Mouse (Mus musculus) Patski (cell line): ENCODE measurements around the gene Gm20721. TPM values are rescaled to one million over a fixed set of nuclear protein-coding genes. Genes with fewer than 3 reads are reported as not detected.
A peak's percentile ranks its signal among the peaks of the same experiment; 100 is the strongest.
"Not testable (repeated sequence)": the region's sequence is repeated elsewhere in the genome, so short reads cannot be mapped to it uniquely, and the experiment has no call there.

Experiments
- ATAC-seq: fragments of 100-300 bp; one replicate; pipeline ENCODE4 v1.8.0; 2021
- CTCF ChIA-PET: fragments of 350-600 bp; sonication (Branson Sonifier 250); formaldehyde crosslinking; loops from one replicate; lab custom pipeline; 2022; ENCODE audit warnings: inconsistent platforms; lab: Charles Lee
- POLR2A ChIA-PET: fragments of 350-600 bp; sonication (Branson Sonifier 250); formaldehyde crosslinking; loops from one replicate; lab custom pipeline; 2022; ENCODE audit warnings: antibody characterized with exemption, inconsistent platforms; lab: Charles Lee
- DNase-seq: peaks from one replicate; pipeline ENCODE4 v3.0.0-alpha.2; 2011; ENCODE audit warnings: low read depth, low spot score
- H3K27me3 ChIP-seq: fragments of 371-371 bp; one replicate; pipeline ENCODE4 v1.5.1; 2021
- CTCF ChIP-seq: fragments of 100-300 bp; IDR thresholded peaks from one replicate; pipeline ENCODE4 v1.5.1; 2021
- in situ Hi-C: fragments of 300-500 bp; cut with MboI; formaldehyde crosslinking; loops from 3 replicates; pipeline ENCODE4 v1.11.1; 2018; ENCODE audit warnings: low pct_unique_long_range_greater_than_20kb, mixed read lengths
- polyA plus RNA-seq: library from polyadenylated mRNA; unstranded; gene quantifications from one replicate; pipeline ENCODE4 v1.2.3, GENCODE M21; 2021

The Gm20721 gene
- polyA plus RNA-seq, 1 experiment from 2014 or later, result 152 TPM

DNA sequence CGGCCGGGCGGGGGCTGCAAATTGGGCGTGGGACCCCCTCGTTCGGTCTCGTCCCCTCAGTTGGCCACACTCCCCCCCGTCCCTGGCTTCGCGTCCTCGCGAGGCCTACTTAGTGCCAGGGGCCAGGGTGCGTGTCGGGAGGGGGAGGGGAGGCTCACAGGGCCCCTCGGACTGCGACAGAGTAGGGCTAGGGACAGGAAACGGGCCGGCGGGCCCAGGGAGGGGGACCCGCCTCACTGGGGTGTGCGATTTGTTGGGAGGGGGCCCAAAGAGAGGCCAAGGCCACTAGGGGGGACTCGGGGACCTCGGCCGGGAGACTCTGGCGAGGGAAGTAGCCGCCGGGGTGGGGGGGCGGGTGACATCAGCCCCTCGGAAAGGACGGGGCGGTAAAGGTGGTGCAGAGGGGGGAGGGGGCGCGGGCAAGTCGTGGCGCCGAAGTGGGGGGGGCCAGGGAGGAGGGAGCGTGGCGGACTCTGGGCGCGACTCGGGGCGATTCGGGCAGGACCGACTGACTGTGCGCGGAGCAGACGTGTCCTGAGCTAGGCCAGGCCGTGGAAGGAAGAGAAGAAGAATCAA lies 15.8 kb downstream of the Gm20721 start:
- H3K27me3 ChIP-seq, result no peaks in the 10 kb centered on the region
- TF ChIP-seq CTCF, result no peak
- ChIA-PET CTCF (interaction anchor here (1.1 kb wide), 1 partner anchor 12 kb away, joined by 5 read pairs; no protein-coding TSS in a partner anchor), POLR2A (no interaction called here)
- peak; percentile 36 for ATAC-seq
- DNase-seq, result no peak
- in situ Hi-C loops, result no loop called here

DNA sequence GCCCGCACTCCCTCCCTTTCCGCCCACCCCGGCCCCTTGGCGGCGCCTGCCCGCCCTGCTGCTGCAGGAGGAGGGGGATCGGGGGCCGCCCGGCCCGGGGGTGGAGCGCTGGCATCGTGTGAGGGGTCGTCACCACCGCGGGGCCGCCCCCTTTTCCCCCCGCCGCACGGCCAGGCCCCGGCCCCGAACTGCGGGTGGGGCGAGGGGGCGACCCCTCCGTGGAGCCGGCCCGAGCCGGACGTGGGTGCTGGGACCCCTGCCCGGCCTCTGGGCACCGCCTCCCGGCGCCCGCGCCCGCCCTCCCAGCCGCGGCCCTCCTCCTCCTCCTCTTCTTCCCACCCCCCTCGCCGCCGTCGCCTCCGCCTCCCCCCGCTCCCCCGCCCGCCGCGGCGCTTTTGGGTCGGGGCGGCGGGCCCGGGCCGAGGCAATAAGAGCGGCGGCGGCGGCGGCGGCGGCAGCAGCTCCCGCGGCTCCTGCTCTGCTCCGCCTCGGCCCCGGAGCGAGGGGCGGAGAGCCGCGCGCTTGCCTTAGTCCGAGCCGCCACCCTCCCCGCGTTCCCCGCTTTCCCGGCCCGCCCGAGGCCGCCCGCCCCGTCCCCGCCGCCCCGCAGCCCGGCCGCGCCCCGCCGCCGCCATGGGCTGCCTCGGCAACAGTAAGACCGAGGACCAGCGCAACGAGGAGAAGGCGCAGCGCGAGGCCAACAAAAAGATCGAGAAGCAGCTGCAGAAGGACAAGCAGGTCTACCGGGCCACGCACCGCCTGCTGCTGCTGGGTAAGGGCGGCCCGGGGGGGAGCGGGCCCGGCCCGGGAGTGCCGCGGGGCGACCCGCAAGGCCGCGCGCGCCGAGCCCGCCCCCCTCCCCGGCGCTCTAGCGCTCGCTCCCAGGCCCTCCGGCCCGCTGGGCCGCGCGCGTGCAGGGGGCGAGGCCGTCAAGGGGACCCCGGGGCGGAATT lies 16.6 kb downstream of the Gm20721 start:
- ChIA-PET CTCF (no interaction called here), POLR2A (no interaction called here)
- DNase-seq, result no peak
- no peak for TF ChIP-seq CTCF
- no peaks in the 10 kb centered on the region for H3K27me3 ChIP-seq
- ATAC-seq, result peak; percentile 76
- in situ Hi-C loops, result no loop called here

DNA sequence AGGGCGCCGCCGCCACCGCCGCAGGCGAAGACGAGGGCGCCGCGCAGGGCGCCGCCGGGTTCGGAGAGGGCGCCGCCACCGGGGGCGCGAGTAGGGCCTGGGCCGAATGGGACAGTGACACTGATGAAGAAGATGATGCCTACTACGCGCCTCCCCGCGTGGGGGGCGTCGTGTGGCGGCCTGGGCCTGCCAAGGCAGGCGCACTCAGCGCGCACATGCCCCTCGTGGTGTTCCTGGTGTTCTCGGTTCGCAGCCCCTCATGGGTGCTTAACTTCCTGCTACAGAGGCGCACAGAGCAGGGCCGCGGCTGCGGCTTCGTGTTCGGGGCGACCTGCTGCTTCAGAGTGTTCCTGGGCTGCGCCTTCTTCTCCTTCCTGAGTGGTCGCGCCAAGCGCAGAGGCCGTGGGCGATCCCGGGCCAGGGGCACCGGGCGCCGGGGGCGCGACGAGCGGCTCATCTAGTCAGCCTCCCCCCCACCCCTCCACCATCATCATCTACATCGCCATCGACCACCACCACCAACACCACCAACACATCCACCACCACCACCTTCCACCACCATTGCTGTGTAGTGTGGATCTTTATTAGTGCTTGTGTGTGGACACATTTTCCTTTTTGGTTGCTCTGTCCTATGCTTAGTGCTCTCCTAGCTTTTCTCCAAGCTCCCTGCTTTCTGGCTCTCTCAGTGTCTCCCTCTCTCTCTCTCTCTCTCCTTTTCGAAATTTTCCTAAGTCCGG lies 17.4 kb downstream of the Gm20721 start:
- no peaks in the 10 kb centered on the region for H3K27me3 ChIP-seq
- DNase-seq, result no peak
- CTCF ChIA-PET, result no interaction called here
- POLR2A ChIA-PET, result no interaction called here
- TF ChIP-seq CTCF, result no peak
- peak; percentile 59 for ATAC-seq
- in situ Hi-C loops, result no loop called here

DNA sequence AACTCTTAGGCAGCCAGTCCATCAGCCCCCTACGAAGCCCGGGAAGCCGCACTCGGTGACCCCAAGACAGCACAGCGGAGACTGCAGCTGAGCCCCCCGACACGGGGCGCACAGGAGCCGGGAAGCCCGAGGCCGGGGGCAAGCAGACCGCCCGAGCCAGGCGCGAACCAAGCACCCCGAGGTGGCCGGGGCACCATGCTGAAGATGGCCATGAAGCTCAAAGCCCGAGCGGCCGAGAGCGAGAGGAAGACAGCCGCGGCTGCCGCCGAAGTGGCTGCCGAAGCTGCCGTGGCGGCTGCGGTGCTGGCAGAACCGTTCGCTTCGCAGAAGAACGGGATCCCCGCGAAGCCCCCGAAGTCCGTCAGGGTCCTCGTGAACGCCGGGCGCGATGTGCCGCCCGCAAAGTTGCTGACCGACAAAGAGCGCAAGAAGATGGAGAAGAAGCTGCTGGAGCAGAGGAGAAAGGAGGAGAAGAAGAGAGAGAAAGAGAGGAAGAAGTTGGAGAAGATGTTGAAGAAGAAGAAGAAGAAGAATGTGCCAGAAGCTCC lies 18.1 kb downstream of the Gm20721 start:
- H3K27me3 ChIP-seq, result no peaks in the 10 kb centered on the region
- ChIA-PET CTCF (no interaction called here), POLR2A (interaction anchor here (0.7 kb wide), 1 partner anchor 10 kb away, joined by 3 read pairs; no protein-coding TSS in a partner anchor)
- ATAC-seq (no peak), DNase-seq (no peak)
- TF ChIP-seq CTCF, result no peak
- in situ Hi-C loops, result no loop called here

DNA sequence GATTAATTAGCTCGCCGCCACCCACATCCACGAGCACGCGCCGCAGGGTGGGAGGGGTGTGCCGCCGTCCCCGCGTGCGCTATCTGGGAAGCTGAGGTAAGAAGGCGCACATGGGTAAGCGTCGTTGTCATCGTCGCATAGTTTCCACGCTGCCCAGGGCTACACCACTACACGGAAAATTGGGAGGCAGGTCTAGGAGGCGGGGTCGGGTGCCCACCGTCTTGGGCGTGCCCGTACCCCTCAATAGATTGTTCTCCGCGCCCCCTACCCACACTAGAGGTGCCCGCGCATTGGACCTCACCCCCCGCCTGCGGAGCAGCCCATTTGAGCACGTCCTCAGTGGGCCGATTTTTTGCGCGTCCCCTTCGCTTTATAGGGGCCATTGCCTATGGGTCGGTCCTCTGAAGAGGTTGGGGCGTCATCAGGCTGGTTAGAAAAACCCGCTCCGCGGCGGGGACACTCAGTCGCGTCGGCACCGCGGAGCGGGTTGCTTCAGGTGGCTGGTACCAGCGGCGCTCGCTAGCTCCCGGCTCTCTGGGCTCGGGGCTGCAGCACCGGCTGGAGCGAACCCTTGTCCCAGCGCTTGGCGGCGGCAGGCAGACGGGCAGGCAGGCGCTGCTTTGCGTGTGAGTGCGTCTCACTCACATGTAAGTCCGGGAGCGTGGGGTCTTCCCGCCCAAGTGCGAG lies 19.1 kb downstream of the Gm20721 start:
- H3K27me3 ChIP-seq, result no peaks in the 10 kb centered on the region
- in situ Hi-C loops, result no loop called here
- DNase-seq (no peak), ATAC-seq (peak; percentile 32)
- ChIA-PET CTCF (no interaction called here), POLR2A (interaction anchor here (0.7 kb wide), 1 partner anchor 11 kb away, joined by 3 read pairs; no protein-coding TSS in a partner anchor)
- no peak for TF ChIP-seq CTCF

DNA sequence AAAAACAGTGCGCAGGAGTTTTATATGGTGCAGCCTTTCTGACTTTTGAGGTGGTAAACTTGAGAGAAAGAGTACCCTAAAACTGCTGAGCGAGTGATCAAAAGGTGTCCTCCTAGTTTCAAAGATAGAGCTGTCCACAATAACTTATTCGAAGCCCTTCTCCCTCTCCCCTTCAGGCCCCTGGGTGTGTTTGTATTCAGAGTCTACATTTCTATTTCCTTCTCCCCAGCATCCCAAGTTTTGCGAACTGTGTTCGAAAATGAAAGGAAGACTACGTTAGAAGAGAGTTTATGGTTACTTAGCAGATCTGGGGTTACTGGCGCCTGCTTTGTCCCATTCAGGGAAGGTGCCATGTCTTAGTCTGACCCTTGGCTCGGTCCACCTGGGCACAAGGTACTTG lies 20.0 kb downstream of the Gm20721 start:
- H3K27me3 ChIP-seq, result no peaks in the 10 kb centered on the region
- in situ Hi-C loops, result no loop called here
- ChIA-PET POLR2A (no interaction called here), CTCF (no interaction called here)
- ATAC-seq, result no peak
- no peak for TF ChIP-seq CTCF
- DNase-seq, result no peak

DNA sequence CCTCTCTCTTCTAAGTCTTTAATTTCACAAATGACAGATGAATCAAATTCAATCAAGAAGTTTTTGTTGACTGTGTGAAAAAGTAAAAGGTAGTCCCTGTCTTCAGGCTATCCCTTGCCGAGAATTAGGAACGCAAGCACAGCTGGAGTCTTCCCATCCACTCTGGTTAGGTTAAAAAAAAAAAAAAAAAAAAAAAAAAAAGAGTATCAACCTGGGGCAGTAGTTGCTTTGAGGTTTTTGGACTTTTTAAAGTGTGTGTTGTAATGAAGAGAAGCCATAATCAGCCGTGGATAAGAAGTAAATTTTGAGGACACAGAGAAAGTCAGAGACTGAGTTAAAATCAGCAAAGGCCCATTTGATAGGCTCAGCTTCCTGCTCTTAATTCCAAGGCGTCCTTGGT lies 20.5 kb downstream of the Gm20721 start:
- CTCF ChIA-PET, result no interaction called here
- TF ChIP-seq CTCF, result no peak
- POLR2A ChIA-PET, result no interaction called here
- no peak for ATAC-seq
- in situ Hi-C loops, result no loop called here
- DNase-seq, result no peak
- peaks cover under 1% of the 10 kb centered on the region for H3K27me3 ChIP-seq

DNA sequence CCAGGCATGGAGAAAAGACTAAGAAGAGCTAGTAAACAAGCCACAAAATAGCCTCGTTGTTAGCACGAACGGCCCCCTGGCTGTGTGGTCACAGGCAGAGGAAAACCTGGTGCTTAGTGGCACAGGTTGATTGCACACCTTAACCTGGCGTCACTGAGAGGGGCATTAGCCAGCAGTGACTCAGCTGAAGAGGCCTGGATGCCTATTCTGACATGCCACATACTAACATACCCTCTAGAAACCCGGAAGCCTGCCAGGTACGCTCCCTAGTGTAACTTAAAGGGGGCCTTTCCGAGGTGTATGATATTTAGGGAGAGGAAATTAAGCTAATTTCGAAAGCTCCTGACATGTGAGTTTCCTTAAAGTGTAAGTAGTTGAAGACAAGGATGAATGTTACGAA lies 29.9 kb downstream of the Gm20721 start:
- in situ Hi-C loops, result loop anchor here (10.0 kb wide), 1 partner anchor 218 kb away; no protein-coding TSS in a partner anchor
- no peak for ATAC-seq
- no peak for DNase-seq
- peaks cover 8% of the 10 kb centered on the region for H3K27me3 ChIP-seq
- ChIA-PET POLR2A (no interaction called here), CTCF (interaction anchor here (1.2 kb wide), 1 partner anchor 357 kb away, joined by 3 read pairs; no protein-coding TSS in a partner anchor)
- no peak for TF ChIP-seq CTCF

DNA sequence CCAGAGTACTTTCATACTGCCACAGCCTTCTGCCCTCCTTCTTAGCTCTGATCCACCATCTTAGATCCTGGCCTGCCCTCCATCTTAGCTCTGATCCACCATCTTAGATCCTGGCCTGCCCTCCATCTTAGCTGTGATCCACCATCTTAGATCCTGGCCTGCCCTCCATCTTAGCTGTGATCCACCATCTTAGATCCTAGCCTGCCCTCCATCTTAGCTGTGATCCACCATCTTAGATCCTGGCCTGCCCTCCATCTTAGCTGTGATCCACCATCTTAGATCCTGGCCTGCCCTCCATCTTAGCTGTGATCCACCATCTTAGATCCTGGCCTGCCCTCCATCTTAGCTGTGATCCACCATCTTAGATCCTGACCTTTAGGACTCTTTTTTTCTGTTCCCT lies 31.1 kb downstream of the Gm20721 start:
- DNase-seq, POLR2A ChIA-PET, CTCF ChIA-PET, ATAC-seq, H3K27me3 ChIP-seq: not testable (repeated sequence)
- in situ Hi-C loops, result loop anchor here (10.0 kb wide), 1 partner anchor 219 kb away; no protein-coding TSS in a partner anchor
